Mouse (Mus musculus) midbrain, embryonic 11.5 days (tissue): ENCODE results near the gene Poldip3. TPM values are rescaled to one million over a fixed set of nuclear protein-coding genes. Genes with fewer than 3 reads are reported as not detected.

Experiments
- ATAC-seq: fragments of 200-750 bp; cut with Nextera tagmentation; 2 replicates; pipeline ENCODE4 v1.8.0; 2017; ENCODE audit warnings: moderate TSS enrichment, moderate library complexity; ENCODE audit not compliant: low FRiP score
- DNase-seq: peaks from one replicate; pipeline ENCODE4 v3.0.0; 2015; ENCODE audit warnings: low spot score; ENCODE audit errors: missing footprints
- H3K27ac ChIP-seq: fragments of 300-500 bp; sonication (generic); 2 replicates; pipeline ENCODE4 v1.5.1; 2014; ENCODE audit warnings: low read depth, low read length
- H3K27me3 ChIP-seq: fragments of 300-500 bp; sonication (generic); 2 replicates; pipeline ENCODE4 v1.6.1; 2014; ENCODE audit warnings: mild to moderate bottlenecking, low read length, moderate library complexity, mixed read lengths; ENCODE audit not compliant: control insufficient read depth, insufficient read depth
- H3K36me3 ChIP-seq: fragments of 300-500 bp; sonication (generic); 2 replicates; pipeline ENCODE4 v1.6.1; 2014; ENCODE audit warnings: mild to moderate bottlenecking, low read length, moderate library complexity, mixed read lengths; ENCODE audit not compliant: control insufficient read depth, insufficient read depth
- H3K4me1 ChIP-seq: fragments of 300-500 bp; sonication (generic); 2 replicates; pipeline ENCODE4 v1.6.1; 2014; ENCODE audit warnings: low read length; ENCODE audit not compliant: control insufficient read depth, insufficient read depth
- H3K4me2 ChIP-seq: fragments of 300-500 bp; sonication (generic); 2 replicates; pipeline ENCODE4 v1.6.1; 2014; ENCODE audit warnings: mild to moderate bottlenecking, moderate library complexity
- H3K4me3 ChIP-seq: fragments of 300-500 bp; sonication (generic); 2 replicates; pipeline ENCODE4 v1.5.1; 2014; ENCODE audit warnings: low read depth, low read length
- H3K9ac ChIP-seq: fragments of 300-500 bp; sonication (generic); 2 replicates; pipeline ENCODE4 v1.6.1; 2014; ENCODE audit warnings: low read length
- H3K9me3 ChIP-seq: fragments of 300-500 bp; sonication (generic); 2 replicates; pipeline ENCODE4 v1.6.1; 2016; ENCODE audit warnings: low read length; ENCODE audit not compliant: control insufficient read depth
- WGBS: fragments of 180-500 bp; shearing (Covaris S2); extraction: QIAGEN DNeasy Blood & Tissue Kit; methylation state at CpG from one replicate; pipeline ENCODE4 v1.1.7; 2014; 5-methylcytosine and 5-hydroxymethylcytosine counted together
- polyA plus RNA-seq: library from polyadenylated mRNA; unstranded; fragments of >200 nt; fragmentation: Nextera tagmentation; extraction: Ambion mirVana; gene quantifications from 2 replicates; pipeline ENCODE4 v1.2.1, GENCODE M21; 2014

The Poldip3 gene
- polyA plus RNA-seq, 1 experiment from 2014 or later = 167 TPM

DNA sequence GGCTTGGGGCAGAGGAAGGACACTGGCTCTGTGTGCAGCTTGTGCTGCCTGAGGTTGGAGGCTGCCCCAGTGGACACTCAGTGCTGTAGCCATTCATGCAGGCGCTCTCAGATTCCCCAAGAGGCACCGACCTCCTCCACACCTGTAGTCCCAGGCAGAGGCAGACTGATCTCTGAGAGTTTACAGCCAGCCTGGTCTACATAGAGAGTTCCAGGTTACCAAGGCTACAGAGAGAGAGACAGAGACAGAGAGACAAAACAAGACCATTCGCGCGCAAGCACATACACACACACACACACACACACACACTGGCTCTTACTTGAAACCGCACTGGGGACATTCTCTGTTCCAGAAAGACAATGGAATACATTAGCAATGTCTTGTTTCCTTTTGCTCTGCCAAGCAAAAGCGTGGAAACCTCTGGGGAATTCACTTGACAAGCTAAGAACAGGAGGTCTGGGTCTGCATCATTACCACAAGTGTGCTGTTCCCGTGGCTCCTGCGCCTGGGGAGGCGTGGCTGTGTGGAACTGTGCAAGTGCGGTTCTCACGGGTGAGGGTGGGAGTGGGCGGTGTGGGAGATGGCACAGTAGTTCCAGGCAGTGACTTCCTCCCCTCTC is 65.1 kb downstream of the Poldip3 start:
- Histone ChIP-seq H3K27me3 (peaks cover 2% of the 10 kb centered on the region), H3K9me3 (no peaks in the 10 kb centered on the region), H3K36me3 (no peaks in the 10 kb centered on the region), H3K4me1 (peaks cover 11% of the 10 kb centered on the region), H3K4me3 (no peak overlapping the region), H3K9ac (no peak overlapping the region), H3K4me2 (no peak overlapping the region), H3K27ac (no peak overlapping the region)
- WGBS = 64% methylated on average over 13 of the region's 13 CpGs
- DNase-seq (peak; percentile 86), ATAC-seq (peak; percentile 55; the same call in 1 of the 2 replicates)

DNA sequence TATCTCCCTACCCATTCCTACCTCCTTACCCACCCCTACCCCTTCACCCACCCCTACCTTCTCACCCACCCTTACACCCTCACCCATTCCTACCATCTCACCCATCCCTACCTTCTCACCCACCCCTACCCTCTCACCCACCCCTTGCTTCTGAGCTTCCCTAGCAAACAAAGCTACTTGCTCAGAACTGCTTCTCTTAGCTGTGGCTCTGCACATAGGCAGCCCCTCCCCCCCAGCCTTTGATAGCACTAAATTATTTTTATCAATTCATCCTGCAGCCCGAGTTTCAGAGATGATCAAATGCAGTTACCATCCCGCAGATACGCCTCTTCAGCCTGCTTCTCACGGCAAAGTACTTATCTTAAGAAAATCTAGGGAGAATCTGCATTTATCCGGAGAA is 65.7 kb downstream of the Poldip3 start:
- no peaks in the 10 kb centered on the region for H3K9me3 ChIP-seq
- H3K27me3 ChIP-seq = peaks cover 2% of the 10 kb centered on the region
- WGBS = 66% methylated on average over 5 of the region's 5 CpGs
- no peak for DNase-seq
- ATAC-seq = no peak
- H3K4me1 ChIP-seq = peaks cover 6% of the 10 kb centered on the region
- no peak overlapping the region for H3K4me2 ChIP-seq
- no peak overlapping the region for H3K9ac ChIP-seq
- H3K4me3 ChIP-seq = no peak overlapping the region
- no peak overlapping the region for H3K27ac ChIP-seq
- H3K36me3 ChIP-seq = no peaks in the 10 kb centered on the region

Other genes starting within 250 kb of the Poldip3 start
- 12.3 and 13.5 TPM in 2 replicates for gene Tcf20, start 161.5 kb downstream of the Poldip3 start, polyA plus RNA-seq
- gene Nfam1, start 116.1 kb downstream of the Poldip3 start, polyA plus RNA-seq = 3.9 and 4.0 TPM in 2 replicates
- gene Serhl, start 59.9 kb downstream of the Poldip3 start, polyA plus RNA-seq = 46.9 and 47.0 TPM in 2 replicates
- 70.5 and 79.6 TPM in 2 replicates for gene Rrp7a, start 26.6 kb downstream of the Poldip3 start, polyA plus RNA-seq
- 156 and 161 TPM in 2 replicates for gene Cyb5r3, start 23.2 kb upstream of the Poldip3 start, polyA plus RNA-seq
- gene A4galt, start 102.4 kb upstream of the Poldip3 start, polyA plus RNA-seq = 1.4 and 1.6 TPM in 2 replicates
- gene Arfgap3, start 200.9 kb upstream of the Poldip3 start, polyA plus RNA-seq = 36.1 and 37.9 TPM in 2 replicates